Mouse (Mus musculus): ENCODE measurements around the gene Rpl36. TPM values are rescaled to one million over a fixed set of nuclear protein-coding genes. Genes with fewer than 3 reads are reported as not detected.
"Not testable (repeated sequence)": the region's sequence is repeated elsewhere in the genome, so short reads cannot be mapped to it uniquely, and the experiment has no call there.

The Rpl36 gene
- total RNA-seq, 2 experiments from 2014 or later = 403 to 409 TPM

DNA sequence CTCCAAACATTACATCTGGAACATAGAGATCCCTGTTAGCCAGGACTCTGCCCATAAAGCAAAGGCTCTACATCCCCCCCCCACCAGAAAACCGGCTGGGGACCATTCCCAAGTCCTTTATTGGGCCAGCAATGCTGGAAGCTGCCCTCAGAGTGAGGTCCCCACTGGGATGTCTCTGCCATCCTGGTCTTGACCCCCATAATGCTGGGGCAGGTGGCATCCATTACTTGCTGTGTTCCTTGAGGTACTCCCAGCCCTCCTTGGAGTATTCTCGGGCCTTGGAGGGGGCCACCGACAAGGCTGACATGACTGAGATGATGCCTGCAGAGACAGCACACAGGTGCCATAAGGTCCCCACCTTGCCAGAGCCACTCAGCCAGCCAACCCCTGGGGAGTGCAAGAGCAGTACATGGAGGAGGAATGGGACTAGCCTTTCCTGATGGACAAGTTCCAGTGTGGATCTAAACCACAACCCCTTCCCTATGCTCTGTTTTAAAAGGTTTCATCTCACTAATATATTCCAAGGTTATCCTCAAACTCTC is 5.6 kb upstream of the Rpl36 start:
- no peak for DNase-seq (ENCODE audit: low spot score in 2 of 2)

DNA sequence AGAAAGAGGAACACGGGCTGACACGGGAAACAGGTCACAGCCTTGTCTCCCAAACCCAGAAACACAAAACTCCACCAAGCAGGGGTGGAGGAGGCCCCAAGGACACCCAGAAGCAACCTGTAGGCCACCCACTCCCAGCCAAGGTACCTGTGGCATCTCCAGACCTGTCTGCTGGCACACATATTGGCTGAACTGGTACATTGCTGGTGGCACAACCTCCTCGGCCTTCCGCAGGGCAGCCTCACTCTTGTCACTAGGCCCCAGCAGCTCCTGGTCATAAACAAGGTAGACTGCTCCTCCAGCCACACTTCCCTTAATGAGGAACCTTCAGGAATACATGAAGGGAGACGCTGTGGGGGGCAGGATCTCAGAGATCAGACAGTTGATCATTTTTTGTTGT is 4.5 kb upstream of the Rpl36 start:
- DNase-seq (ENCODE audit: low spot score in 2 of 2) = no peak

DNA sequence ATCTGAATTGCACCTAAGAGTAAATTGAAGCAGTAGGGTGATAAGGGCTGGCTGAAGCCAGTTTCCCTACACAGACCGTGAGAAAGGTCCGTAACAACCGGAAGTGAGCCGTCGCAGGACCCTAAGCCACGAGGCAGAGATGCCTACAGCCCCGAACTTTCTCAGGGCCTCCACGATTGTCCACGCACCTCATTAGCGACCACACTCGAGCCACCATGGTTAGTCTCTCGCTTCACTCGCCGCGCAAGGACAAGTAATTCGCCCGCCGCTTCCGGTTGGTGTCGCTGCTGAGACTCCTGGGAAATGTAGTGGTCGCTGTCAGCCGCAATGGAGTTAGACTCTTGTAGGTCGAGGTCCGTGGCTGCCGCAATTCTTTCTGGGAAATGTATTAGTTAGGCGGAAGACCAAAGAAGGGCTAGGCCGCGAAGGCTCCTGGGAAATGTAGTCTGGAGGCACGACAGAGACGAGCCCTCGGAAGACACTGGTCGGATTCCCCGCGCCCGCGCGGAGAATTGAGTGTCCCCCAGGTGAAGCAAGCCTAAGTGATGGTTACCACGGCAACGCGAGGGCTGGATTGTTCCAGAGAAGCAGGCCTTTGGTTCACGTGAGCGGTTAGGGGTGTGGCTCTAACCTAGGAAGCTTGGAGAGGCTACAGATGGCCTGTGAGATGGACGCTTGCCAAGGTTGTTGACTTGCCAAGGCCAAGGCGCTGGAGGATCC is 3.6 kb upstream of the Rpl36 start, which contains the start of gene 2410015M20Rik:
Gene 2410015M20Rik (minus strand): TSS at position 320 of the 720 bp plus-strand sequence.
- DNase-seq (ENCODE audit: low spot score in 2 of 2) = peak; percentile 96 to 98

DNA sequence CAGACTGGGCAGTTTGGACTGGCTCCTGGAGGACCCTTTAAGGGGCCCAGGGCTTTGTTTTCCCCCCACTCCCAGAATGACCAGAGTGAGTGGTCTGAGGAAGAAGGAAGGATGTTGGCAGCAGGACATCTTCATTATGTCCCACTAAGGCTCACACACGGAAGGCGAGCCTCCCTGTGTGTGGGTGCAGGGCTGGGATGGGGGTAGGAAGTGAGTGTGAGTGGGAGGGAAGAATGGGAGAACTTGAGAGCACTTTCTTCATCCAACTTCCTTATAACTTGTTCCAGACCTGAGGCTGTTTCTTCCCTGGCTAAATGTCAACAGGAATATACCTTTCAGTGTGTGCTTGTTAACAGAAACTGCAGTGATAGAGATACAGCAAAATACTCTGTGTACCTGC is 1.9 kb upstream of the Rpl36 start:
- DNase-seq (ENCODE audit: low spot score in 2 of 2) = no peak

DNA sequence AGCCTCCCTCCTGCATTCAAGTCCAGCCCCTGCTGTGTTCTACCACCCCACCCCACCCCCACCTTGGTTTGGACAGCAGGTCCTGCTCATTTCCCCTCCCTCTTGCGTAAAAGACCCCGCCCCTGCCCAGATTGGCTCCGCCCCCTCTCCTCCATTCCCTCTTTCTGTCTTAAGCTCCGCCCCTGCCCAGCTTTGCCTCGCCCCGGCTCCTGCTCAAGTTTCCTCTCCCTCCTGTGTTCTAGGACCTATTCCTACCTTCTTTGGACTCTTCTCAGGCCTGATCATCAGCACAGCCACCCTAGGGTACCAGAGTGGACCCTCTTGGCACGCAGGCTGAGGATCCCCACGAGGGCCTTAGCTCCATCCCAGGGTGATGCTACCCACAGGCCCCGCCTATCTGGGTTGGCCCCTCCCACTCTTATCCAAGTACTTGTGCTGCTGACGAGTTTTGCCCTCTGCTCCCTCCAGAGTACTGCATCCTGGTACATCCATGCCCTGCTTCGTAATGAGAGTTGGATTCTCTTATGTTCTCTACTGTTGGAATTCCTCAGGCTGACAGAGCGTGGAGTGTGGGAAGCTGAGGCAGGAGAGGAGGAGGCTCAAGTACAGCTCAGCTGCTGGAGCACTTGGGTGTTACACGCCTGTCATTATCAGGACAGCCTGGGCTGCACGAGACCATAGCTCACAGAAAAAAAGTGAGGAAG is 1.2 kb upstream of the Rpl36 start:
- no peak for DNase-seq (ENCODE audit: low spot score in 2 of 2)

DNA sequence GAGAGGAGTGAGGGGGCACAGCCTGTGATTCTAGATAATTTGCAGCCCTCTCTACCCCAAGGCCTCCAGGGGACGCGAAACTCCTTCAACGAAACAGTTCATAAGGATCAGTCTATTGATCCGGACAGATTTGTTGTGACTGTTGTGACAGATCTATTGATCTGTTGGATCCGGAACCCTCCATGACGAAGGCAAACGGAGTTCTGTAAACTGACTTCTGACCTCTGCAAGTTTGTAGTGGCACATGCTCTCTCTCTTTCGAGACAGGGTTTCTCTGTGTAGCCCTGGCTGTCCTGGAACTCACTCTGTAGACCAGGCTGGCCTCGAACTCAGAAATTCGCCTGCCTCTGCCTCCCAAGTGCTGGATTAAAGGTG is 664 bp upstream of the Rpl36 start:
- not testable (repeated sequence) for DNase-seq (ENCODE audit: low spot score in 2 of 2)

DNA sequence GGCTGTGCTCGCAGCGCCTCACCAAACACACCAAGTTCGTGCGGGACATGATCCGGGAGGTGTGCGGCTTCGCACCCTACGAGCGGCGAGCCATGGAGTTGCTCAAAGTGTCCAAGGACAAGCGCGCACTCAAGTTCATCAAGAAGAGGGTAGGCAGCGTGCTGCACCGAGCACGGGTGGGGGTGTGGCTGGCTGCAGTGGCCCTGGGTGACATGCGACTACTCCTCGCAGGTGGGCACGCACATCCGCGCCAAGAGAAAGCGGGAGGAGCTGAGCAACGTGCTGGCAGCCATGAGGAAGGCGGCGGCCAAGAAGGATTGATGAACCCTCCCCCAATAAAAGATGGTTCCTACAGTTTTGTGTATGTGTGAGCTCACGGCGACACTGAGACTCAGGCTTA is 677 bp downstream of the Rpl36 start:
- peak in 1 of 2 experiments; percentile 38 for DNase-seq (ENCODE audit: low spot score in 2 of 2)

DNA sequence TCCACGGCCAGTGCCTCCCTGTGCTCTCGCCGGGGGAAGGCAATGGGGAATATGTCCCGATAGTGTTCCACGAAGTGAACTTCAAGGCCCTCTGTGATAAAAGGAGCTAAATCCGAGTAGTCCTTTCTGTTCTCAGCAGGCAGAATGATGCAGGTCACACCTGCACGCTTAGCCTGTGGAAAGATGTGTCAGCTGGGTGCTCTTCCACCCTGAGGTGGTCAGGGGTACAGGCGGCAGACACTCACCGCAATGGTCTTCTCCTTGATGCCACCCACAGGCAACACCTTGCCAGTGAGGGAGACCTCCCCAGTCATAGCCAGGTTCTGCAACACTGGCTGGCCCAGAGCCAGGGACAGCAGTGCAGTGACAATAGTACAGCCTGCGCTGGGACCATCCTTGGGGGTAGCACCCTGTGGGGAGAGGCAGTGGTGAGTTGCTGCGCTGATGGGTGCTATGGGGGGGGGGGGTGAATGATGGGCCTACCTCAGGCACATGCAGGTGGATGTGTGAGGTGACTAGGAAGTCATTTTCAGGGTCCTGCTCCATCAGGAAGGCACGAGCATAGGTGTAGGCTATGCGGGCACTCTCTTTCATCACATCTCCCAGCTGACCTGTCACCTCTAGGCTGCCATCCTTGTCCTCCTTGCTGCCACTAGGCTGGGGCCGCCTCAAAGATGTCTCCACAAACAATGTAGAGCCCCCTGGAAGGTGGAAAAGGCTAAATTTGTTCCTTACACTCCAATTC is 1.3 kb downstream of the Rpl36 start:
- no peak for DNase-seq (ENCODE audit: low spot score in 2 of 2)

DNA sequence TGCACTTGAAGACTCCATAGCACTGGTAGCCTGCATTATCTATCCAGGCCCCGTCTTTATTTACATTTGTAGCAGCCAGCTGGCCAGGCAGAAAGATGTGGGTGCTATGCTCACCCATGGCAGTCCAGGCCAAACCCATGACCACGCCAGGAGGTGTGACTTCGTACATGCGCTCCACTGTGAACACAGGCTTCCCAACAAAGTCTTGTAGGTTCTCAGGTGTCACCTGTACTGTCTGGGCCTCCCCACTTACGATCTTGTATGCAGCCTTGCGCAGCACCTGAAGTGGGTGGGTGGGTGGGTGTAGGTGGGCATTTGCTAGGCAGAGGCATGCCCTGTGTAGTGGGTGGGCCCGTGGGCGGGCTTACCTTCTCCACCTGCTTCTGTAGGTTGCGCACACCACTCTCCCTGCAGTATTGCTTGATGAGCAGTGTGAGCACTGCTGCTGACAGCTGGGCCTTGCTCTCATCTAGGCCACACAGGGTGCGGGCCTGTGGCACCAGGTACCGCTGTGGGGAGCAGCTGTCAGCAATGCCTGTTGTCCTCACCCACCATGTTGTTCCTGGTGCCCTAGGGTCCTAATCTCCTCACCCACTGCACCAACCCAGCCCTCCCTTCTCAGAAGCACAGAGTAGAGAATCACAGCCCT is 2.0 kb downstream of the Rpl36 start:
- DNase-seq (ENCODE audit: low spot score in 2 of 2) = no peak

DNA sequence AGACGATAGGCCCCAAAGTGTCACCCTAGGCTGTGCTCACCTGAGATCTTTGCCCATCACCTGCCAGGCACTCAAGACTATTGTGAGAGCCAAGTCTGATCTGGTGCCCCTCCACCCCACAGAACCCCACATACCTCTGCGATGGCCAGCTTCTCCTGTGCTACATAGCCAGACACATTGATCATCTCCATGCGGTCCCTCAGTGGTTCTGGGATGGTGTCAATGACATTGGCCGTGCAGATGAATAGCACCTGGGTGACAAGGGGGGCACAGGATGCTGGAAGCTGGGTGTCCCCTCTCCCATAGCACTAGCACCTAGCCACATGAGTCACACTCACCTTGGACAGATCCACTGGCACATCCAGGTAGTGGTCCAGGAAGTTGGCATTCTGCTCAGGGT is 2.6 kb downstream of the Rpl36 start:
- no peak for DNase-seq (ENCODE audit: low spot score in 2 of 2)

DNA sequence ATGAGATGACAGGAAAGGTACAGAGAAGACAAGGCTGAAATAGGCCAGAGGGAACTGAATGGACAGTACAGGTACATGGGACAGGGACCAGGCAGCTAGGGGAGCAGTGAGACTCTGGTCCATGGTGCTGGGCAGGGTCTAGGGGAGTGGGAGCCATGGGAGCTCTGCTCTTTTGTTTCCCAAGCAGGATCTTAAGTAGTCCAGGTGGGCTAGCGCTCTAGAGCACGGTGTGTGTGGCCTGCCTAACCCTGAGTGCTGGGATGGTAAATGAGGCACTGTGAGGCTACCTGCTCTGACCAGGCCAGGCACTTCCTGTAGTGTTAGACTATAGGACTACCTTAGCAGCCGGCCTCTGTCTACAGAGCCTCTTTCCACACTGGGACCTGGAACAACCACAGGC is 3.5 kb downstream of the Rpl36 start:
- no peak for DNase-seq (ENCODE audit: low spot score in 2 of 2)

DNA sequence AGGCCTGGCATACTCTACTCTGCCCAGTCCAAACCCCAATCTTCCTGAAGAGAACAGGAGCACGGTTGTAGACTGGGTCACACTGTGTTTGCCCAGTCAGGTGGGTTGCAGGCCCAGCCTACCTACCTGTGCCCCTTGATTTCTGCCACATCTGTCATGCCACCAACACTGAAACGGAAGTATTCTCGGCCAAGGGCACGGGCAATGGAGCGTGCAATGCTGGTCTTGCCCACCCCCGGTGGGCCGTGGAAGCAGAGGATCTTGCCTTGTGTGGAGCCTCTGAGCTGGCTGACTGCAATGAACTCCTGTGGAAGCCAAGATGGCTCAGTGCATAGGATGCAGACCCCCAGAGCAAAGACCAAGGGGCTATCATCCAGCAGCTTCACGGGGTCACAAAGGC is 4.4 kb downstream of the Rpl36 start:
- DNase-seq (ENCODE audit: low spot score in 2 of 2) = no peak

DNA sequence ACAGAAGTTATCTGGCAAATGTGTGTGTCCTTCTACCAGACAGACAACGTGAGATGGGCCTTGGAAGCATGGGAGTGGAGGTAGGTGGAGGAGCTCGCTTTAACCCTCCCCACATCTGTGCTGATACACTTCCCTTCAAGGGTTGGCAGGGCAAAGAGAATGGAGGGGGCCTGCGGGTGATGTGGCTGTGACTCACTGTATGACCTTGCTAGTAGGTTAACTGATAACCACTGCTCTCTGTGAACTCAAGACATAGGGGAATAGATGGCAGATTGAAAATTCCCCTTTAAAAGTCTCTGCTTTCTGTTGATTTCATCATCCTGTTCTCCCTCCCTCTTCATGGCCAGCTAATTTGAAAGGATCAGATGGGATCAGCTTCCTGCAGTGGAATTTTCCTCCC is 12.3 kb downstream of the Rpl36 start:
- no peak for DNase-seq (ENCODE audit: low spot score in 2 of 2)

DNA sequence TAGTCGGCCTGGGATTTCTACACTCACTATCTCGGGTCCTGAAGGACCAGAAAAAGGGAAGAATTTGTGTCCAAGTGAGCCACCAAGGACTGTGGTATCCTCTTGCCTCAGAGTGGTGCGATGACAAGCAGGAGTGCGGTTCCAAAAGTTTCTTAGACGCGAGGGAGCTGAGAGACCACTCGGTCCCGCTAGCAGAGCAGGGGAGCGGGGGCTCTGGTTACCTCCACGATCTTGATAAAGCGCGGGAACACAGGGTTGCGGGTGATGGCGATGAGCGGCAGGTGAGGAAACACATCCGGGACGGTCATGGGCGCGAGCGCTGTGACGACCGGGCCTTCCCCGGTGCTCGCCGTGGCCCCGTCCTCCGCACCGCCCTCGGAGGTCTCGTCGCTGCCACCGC is 13.0 kb downstream of the Rpl36 start:
- DNase-seq (ENCODE audit: low spot score in 2 of 2) = no peak

DNA sequence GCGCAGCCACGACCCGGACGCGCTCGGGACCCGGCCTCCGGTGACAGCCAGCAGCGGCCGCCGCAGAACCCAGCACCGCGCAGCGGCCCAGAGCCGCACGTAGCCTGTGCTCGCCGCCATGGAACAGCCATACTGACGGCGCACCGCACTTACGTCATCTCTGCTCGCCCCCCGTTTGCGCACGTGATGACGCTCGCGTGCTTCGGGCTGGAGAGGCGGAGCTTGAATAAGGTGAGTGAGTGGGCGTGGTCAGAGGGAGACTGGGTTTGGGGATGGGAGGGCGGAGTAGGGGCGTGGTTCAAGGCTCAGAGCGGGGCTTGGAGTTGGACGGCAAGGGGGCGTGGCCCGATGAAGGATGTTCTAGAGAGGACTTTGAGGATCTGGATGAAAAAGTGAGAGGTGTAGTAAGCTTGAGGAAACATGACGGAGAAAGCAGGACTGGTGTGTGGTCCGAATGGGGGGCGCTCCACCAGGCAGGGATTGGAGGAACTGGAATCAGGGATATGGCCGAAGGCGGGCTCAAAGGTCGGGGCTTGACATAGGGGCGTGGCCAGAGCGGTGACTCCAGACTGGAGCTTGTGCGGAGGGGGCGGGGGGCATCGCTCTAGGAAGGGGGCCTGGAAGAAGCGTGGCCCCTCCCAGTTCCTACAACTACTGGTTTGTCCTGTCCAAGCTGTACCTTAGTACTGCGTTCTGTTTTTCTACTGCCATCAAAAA is 13.7 kb downstream of the Rpl36 start, which contains the start of gene Lonp1:
Gene Lonp1 (minus strand): TSS at position 134 of the 717 bp plus-strand sequence.
- DNase-seq (ENCODE audit: low spot score in 2 of 2) = peak; percentile 91 to 96

DNA sequence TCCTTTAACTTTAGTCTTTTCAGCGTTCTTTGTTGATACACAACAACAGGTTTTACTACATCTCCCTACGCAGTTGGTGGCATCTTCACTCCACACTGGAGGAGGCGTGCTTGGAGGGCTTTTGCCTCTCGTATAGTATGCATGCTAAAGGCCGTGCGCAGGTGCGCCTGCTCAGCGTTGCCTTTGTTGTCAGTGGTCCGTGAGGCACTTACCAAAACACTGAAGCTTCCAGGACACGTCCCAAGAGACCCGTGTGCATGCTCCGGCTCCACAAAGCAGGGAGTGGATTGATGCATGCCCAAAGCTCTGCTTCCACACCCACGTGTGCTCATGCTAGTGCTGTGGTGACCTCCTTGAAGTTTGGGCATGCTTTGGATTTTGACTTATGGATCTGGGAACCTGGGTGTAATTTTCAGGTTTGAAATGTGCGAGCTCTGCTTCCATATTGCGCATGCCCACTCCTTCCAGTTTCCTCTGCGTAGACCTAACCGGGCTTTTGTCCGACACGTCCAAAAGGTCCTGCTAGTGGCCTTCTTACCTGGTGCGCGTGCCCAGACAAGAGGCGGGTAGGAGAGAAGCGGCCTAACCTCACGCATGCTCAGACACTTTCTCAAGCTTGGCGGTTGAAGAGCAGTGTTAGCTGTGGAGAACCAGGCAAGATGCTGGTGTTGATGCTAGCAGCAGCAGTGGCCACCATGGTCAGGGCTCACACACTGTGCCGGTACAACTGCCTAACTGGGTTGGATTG is 14.5 kb downstream of the Rpl36 start, which contains the start of gene Catsperd:
Gene Catsperd (plus strand): TSS at position 614 of the 748 bp plus-strand sequence.
- DNase-seq (ENCODE audit: low spot score in 2 of 2) = no peak

DNA sequence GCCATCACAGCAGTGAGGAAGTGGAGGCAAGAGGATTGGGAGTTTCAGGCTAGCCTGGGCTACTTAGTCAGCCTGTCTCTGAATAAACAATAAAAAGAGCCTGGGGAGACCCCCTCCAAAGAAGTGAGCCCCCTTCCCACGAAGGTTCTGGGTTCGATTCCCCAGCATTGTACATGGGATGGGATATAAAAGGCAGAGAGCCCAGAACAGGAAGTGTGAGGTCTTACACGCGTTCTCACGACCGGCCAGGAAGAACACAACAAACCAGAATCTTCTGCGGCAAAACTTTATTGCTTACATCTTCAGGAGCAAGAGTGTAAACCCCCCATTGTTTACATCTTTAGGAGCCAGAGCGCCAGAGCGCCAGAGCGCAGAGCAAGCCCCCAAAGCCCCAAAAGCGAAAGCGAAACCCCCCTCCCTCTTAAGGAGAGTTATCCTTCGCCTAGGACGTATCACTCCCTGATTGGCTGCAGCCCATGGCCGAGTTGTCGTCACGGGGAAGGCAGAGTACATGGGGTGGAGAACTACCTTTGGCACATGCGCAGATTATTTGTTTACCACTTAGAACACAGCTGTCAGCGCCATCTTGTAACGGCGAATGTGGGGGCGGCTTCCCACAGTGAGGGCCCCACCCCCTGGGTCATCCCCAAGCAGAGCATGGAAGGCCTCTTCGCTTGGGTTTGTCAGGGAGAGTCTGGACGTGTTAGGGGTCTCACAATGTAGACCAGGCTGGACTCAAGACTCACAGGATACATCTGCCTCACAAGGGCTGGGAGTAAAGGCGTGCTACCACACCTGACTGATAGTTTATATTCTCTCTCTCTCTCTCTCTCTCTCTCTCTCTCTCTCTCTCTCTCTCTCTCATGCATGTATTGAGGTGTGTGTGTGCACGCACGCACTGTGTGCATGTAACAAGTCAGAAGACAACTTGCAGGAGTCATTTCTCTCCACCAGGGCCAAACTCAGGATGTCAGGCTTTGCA is 16.9 kb downstream of the Rpl36 start:
- DNase-seq (ENCODE audit: low spot score in 2 of 2) = not testable (repeated sequence)

DNA sequence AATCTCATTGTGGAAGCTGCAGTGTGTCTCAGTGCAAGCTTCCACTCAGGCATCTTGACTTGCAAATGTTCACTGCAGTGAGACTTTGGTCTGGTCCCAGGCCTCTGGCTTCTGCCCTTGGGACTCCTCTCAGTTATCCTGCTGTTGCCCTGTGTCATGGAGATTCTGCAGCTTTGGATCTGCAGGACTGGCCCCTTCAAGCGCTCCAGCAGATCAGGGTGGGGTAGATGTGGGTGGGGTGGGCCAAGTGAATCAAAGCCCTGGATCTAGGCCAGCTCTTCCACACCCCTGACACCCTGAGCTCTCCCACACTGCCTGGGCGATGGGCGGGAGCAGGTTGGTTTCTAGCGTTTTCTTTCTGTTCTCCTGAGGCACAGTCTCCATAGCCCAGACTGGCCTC is 18.6 kb downstream of the Rpl36 start:
- no peak for DNase-seq (ENCODE audit: low spot score in 2 of 2)

DNA sequence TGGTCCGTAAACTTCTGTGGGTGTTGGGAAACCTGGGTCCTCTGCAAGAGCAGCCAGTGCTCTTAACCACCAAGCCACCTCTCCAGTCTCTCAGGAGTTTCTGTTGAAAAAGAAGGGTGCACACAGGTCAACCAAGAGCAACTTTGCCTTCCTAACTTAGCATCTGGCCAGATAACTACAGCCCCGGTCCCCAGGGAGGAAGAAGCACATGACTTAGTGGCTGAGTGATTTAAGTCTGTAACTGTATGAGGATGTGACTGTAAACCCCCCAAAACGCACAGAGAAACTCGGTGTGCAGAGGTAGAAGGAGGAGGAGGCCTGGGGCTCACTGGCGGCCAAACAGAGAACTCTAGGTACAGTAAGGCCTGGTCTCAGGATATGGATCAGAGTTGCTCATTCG is 20.8 kb downstream of the Rpl36 start:
- no peak for DNase-seq (ENCODE audit: low spot score in 2 of 2)

All from layer of hippocampus, postnatal 14 days (tissue).